Mouse (Mus musculus): ENCODE results near the gene Hmga1. TPM values are rescaled to one million over a fixed set of nuclear protein-coding genes. Genes with fewer than 3 reads are reported as not detected.

The Hmga1 gene
- total RNA-seq (2014; fragmentation: Nextera tagmentation), result 271 and 334 TPM in 2 replicates
- 97.8 and 182 TPM in 2 replicates for total RNA-seq (2017)

DNA sequence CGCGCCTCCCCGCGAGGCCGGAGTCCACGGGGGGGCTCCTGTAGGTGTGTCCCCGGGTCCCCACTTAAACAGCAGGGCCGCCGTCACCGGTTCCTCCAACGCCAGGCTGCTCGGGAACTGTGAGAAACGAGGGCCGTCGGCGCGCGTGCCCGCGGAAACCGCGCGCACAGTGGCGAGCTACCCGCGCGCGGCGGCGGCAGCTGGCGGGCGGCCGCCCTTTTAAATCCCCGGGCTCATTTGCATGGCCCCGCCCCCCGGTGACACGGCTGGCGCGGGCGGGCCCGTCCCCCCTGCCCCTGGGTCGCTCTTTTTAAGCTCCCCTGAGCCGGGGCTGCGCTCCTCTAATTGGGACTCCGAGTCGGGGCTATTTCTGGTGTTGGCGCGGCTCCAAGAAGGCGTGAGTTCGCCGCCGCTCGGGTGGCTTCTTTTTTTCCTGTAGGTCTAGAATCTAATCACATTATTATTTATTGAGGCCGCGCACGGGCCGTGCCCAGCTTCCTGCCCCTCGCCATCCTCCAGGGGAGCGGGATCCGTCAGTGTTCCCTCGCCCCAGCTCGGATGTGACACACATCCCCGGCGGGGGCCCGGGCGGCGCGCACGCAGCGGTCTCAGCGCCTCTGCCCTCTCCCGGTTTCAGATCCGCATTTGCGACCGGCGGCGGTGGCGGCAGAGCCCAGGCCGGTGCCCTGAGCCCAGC, at the start of gene Hmga1:
TSS of gene Hmga1 (plus strand) at position 183 of the 697 bp plus-strand sequence.
- peak; percentile 45 for ATAC-seq (replicated peaks; ENCODE audit: low FRiP score, low TSS enrichment, poor library complexity, severe bottlenecking)

GRCm38 (mm10) chr17:27506871-27507590, 49.3 kb upstream of the Hmga1 start:
- no peak for ATAC-seq (replicated peaks; ENCODE audit: low FRiP score, low TSS enrichment, poor library complexity, severe bottlenecking)

GRCm38 (mm10) chr17:27507591-27507945, 48.7 kb upstream of the Hmga1 start:
- ATAC-seq (replicated peaks; ENCODE audit: low FRiP score, low TSS enrichment, poor library complexity, severe bottlenecking), result no peak

DNA sequence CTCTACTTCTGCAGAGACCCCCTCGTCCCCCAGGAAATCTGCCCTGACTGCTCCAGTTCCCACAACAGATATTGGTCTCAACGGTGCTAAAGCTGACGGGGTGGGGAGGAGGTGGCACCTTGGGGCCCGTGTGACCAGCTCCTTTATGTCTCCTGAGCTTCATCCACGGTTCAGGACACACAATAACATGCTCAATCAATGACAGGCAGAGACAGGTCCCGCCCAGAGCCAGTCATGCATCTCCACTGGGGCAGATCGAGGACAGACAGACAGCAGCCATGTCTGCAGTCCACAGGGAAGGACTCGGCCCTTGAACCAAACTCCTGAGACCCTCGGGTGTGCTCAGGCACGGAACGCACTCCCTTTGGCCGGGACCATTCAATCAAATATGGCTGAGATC, 48.3 kb upstream of the Hmga1 start:
- no peak for ATAC-seq (replicated peaks; ENCODE audit: low FRiP score, low TSS enrichment, poor library complexity, severe bottlenecking)

DNA sequence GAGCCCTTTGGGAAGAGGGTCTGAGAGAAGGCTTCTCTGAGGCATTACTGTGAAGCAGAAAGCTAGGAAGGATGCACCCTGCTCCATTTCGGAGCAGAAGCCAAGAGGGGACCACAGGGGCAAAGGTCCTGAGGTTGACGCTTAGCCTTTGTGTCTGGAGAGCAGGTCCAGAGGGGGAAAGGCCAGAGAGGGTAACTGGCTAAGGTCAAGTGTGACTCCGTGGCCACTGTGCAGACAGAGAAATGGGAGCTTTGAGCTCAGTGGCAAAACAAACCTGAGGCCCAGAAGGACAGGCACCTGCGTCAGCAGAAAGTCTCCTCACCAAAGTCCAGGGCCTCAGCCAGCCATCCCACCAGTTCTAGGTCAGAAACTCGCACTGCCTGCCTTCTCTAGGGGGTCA, 47.8 kb upstream of the Hmga1 start:
- ATAC-seq (replicated peaks; ENCODE audit: low FRiP score, low TSS enrichment, poor library complexity, severe bottlenecking), result no peak

DNA sequence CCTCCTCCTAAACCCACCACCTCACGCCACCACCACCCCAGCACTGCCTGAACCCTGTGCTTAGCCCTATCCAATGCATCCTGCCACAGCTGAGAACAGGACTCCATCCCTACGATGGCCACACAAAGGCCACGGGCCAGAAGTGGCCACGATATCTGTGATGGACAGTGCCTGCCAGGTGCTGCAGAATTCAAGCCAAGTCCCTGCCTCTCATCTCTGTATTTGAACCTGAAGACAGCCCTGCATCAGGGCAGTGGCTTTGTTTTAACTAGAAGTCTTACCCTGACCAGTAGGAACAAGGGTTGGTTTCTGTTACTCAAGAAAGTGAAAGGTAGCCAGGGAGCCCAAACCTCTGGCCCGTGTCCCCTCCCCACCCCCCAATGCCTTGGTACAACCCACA, 47.2 kb upstream of the Hmga1 start:
- ATAC-seq (replicated peaks; ENCODE audit: low FRiP score, low TSS enrichment, poor library complexity, severe bottlenecking), result no peak

DNA sequence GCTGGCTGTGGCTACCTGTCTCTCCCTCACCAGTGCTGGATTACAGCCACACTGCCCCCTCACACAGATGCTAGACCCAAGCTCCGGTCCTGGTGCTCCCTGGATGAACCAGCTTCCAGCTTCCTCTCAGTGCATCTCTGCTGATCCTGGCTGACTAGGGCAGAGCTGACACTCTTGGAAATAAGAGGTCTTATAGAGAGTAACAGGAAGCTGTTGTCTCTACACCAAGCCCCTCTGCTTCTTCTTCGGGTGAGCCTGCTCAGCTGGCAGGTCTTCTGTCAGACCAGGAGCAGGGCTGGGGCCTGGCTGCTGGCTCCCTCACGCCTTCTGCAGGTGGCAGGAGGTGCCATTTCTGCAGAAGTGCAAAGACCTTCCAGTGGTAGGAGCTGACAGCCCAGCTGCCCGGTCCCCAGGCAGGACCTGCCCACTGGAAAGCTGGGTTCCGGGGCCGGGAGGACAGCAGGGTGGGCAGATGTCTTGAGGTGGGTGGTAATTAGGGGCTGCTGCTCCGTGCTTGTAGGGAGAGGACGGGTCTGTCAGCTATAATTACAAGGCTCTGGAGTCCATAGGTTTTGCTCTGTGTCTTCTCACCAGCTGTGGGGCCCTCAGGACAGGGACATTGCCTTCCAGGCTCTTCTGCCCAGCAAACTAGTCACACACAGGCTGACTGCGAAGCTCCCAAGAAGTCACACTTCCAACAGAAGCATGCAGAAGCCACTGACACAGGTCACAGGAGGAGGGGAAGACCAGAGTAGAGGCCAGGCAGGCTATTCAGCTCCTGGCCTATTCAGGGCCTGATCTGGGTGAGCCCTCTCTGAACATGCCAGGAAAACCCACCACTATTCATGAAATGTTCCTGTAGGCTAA, 45.8 kb upstream of the Hmga1 start:
- ATAC-seq (replicated peaks; ENCODE audit: low FRiP score, low TSS enrichment, poor library complexity, severe bottlenecking), result no peak

- no peak for ATAC-seq (replicated peaks; ENCODE audit: low FRiP score, low TSS enrichment, poor library complexity, severe bottlenecking)
These were observed 45.1 kb upstream of the Hmga1 start for GRCm38 (mm10) chr17:27511125-27511735.

- ATAC-seq (replicated peaks; ENCODE audit: low FRiP score, low TSS enrichment, poor library complexity, severe bottlenecking), result no peak
These were observed 44.3 kb upstream of the Hmga1 start for GRCm38 (mm10) chr17:27511865-27512618.

GRCm38 (mm10) chr17:27512619-27513161, 43.6 kb upstream of the Hmga1 start:
- no peak for ATAC-seq (replicated peaks; ENCODE audit: low FRiP score, low TSS enrichment, poor library complexity, severe bottlenecking)

DNA sequence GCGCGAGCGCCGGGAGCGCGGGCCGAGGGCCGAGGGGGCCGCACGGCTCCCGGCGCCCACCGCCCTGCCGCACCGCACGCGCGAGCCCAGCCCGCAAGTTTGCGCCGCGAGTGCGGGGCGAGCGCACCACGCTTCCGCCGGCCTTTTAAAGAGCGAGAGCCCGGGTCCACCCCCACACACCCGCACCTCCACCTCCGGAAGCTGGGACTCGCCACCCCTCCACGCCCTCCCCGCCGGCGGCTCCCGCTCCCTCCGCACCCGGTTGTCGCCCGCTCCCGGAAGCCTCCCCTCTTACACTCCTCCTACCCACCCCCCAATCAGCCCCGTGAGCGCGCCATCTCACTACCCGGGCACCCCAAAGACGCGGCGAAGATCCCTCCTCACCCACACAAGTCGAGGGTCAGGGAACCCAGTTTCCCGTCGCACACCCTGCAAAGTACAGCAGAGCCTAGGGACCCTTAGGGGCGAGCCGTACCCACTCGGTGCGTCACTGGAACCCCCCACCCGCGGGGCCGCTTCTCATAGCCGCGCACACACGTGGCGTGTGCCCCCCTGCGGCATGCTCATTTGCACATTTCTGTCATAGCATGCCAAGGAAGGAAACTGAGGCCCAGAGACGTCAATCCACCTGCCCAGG, 42.9 kb upstream of the Hmga1 start:
- ATAC-seq (replicated peaks; ENCODE audit: low FRiP score, low TSS enrichment, poor library complexity, severe bottlenecking), result no peak

DNA sequence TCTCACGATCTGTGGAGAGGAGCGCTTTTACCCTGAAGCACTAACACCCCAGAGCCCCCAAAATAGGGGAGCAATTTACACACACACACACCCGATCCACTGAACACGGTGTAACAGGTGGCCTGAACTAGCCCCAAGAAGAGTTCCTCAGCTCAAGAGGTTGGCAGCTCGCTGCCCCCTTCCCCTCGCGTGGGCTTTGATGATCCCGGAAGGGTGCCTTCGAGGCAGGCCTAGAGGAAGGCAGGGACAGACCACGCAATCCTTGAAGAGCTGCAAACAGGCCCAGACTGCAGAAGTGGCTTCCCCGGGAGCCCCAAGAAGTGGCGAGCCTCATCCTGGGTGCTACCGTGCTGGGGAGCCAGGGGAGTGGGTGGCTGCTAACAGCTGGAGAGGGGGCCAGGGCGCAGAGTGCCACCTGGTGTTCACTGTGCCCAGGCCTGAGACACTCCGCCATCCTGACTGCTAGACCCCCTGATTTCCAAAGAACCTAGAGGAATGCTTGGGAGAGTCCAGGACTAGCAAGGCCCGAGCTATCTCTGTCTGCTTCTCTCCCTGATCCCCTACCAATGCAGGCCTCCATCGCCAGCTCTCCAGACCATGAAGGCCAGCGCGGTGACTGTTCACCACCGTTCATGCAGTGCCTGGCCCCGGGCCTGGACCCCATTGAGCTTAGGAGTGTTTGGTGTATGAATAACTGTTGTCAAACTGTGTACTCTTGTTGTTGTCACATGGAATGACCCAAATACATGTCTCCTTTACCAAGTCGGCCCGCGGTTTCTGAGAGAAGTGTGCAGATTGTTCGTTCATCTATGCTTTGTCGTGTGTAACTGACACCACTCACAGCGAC, 42.2 kb upstream of the Hmga1 start:
- ATAC-seq (replicated peaks; ENCODE audit: low FRiP score, low TSS enrichment, poor library complexity, severe bottlenecking), result no peak

DNA sequence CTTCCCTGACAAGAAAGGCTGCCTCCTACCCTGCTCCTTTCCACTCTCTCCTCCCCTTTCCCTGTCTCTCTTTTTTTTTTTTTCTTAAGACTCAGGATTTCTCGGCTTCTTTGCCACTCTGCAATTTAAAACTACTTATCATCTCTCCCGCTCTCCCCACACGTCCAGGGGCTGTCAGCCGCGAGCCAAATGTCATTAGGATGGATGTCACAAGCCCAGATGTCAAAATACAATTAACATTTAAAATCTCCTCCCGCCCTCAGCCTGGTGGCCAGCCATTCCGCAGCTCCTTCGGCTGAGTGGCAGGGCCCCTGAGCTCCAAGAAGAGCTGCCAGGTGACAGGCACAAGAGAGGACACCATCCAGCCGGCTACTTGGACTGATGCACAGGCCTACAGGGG, 38.0 kb upstream of the Hmga1 start:
- no peak for ATAC-seq (replicated peaks; ENCODE audit: low FRiP score, low TSS enrichment, poor library complexity, severe bottlenecking)

- ATAC-seq (replicated peaks; ENCODE audit: low FRiP score, low TSS enrichment, poor library complexity, severe bottlenecking), result no peak
These were observed 37.3 kb upstream of the Hmga1 start for GRCm38 (mm10) chr17:27518700-27519595.

GRCm38 (mm10) chr17:27520557-27520956, 35.7 kb upstream of the Hmga1 start:
- ATAC-seq (replicated peaks; ENCODE audit: low FRiP score, low TSS enrichment, poor library complexity, severe bottlenecking), result peak; percentile 31; the same call in 1 of the 2 replicates

GRCm38 (mm10) chr17:27521303-27521702, 35.0 kb upstream of the Hmga1 start, which contains the start of gene Grm4:
Grm4 (minus strand) TSS chr17:27521403.
- ATAC-seq (replicated peaks; ENCODE audit: low FRiP score, low TSS enrichment, poor library complexity, severe bottlenecking), result no peak
